8 mouse cellular contexts compared by ENCODE assay signal in the genomic region with DNA sequence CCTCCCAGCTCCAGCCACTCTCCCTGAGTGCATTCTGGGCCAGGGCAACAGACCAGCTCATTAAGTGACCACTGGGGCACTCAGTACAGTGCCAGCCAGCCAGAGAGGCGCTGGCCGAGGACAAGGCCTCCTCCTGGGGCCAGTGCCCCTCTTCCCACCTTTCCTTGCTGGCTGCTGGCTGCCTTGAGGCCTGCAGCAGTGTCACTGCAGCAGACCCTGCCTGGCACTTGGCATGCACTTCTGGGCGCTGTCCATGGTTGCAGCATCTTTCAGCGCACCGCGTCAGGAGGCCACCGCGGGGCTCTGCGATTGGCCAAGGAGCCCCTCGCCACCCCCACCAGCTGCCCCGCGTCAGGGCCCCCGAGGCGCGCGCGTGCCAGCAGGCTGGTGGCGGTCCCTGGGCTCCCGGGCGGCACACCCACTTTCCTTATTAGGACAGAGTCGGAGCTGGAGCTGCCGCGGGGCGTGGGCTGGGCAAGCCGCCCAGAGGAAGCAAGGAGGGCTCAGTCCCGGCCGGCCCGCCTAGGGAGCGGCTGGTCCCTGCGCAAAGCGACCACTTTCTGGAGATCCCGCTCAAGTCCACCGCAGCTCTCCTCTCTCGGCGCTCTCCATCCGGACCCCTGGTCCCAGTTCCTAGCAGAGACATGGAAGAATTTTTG. TPM values are rescaled to one million over a fixed set of nuclear protein-coding genes. Genes with fewer than 3 reads are reported as not detected.
A peak's percentile ranks its signal among the peaks of the same experiment; 100 is the strongest.
DNase-seq lines count a peak whose midpoint lies in the region; ATAC-seq lines count a peak whose summit lies in the region.

A gene (plus strand): TSS at position 506 of the 659 bp plus-strand sequence.

- peak within 1 kb of the TSS; percentile 40; the same call in 1 of the 2 replicates for H3K9ac ChIP-seq in hindbrain, embryonic 11.5 days (ENCODE audit: low read depth, low read length)

- DNase-seq in WW6 (ENCODE audit: low read depth, low spot score) = peak; percentile 26
- peak; percentile 79 to 89 for DNase-seq in cerebellum, postnatal 10 days
- peak; percentile 13 to 18 for DNase-seq in frontal cortex, postnatal 14 days (ENCODE audit: low spot score in 2 of 2)
- DNase-seq in hindbrain, embryonic 11.5 days (ENCODE audit: low spot score) = peak; percentile 74
- peak; percentile 48 to 64 for DNase-seq in layer of hippocampus, postnatal 10 days (ENCODE audit: low spot score in 2 of 2)
- peak; percentile 64 for DNase-seq in lung, postnatal 10 days
- peak; percentile 94 for DNase-seq in retina, postnatal 1 day
- DNase-seq in natural killer cell, adult 2 months (ENCODE audit: low spot score in 2 of 2) = no peak

- peak; percentile 93 for ATAC-seq in hindbrain, embryonic 11.5 days (ENCODE audit: low FRiP score)

- H3K4me2 ChIP-seq in hindbrain, embryonic 11.5 days (replicated peaks; ENCODE audit: low read depth, low read length) = peak within 1 kb of the TSS; percentile 87

- no peaks in the 10 kb centered on the region for H3K9me3 ChIP-seq in hindbrain, embryonic 11.5 days (ENCODE audit: control insufficient read depth, low read length)

- peaks cover 5% of the 10 kb centered on the region; the same call in 1 of the 2 replicates for H3K4me1 ChIP-seq in hindbrain, embryonic 11.5 days (replicated peaks; ENCODE audit: control insufficient read depth, insufficient read depth, low read length)

- H3K36me3 ChIP-seq in hindbrain, embryonic 11.5 days (ENCODE audit: control insufficient read depth, insufficient read depth, low read length) = no peaks in the 10 kb centered on the region

- peak within 1 kb of the TSS; percentile 37 for H3K4me3 ChIP-seq in hindbrain, embryonic 11.5 days (ENCODE audit: low read depth, low read length)

- H3K27ac ChIP-seq in hindbrain, embryonic 11.5 days (ENCODE audit: low read depth, low read length) = no peak within 1 kb of the TSS

- WGBS in hindbrain, embryonic 11.5 days = under 1% methylated on average over 35 of the region's 36 CpGs

- peaks cover 6% of the 10 kb centered on the region; the same call in 1 of the 2 replicates for H3K27me3 ChIP-seq in hindbrain, embryonic 11.5 days (ENCODE audit: control insufficient read depth, insufficient read depth, low read length)

RNA-seq across cellular contexts. Expression of the gene that starts here (rescaled TPM):
- 2.4 and 2.9 TPM in 2 replicates for polyA plus RNA-seq in hindbrain, embryonic 11.5 days (2014; fragmentation: Nextera tagmentation; extraction: Ambion mirVana)
- total RNA-seq in layer of hippocampus, postnatal 10 days (2021) = 10 to 100 TPM; 41.3 to 41.6 TPM

Comparison
In these comparisons a context has a peak if more than half of its experiments do, and no peak if none do; other contexts are left out.
1. DNase-seq: peak in WW6 (single experiment), cerebellum, postnatal 10 days (2 of 2), frontal cortex, postnatal 14 days (2 of 2), hindbrain, embryonic 11.5 days (single experiment), layer of hippocampus, postnatal 10 days (2 of 2), lung, postnatal 10 days (single experiment) and retina, postnatal 1 day (single experiment); none in natural killer cell, adult 2 months (0 of 2).